Mouse (Mus musculus) stomach, embryonic 16.5 days (tissue): ENCODE measurements around the gene Hcrt. TPM values are rescaled to one million over a fixed set of nuclear protein-coding genes. Genes with fewer than 3 reads are reported as not detected.
A peak's percentile ranks its signal among the peaks of the same experiment; 100 is the strongest.

Experiments used
- ATAC-seq: fragments of 200-750 bp; cut with Nextera tagmentation; 2 replicates; pipeline ENCODE4 v1.8.0; 2017; ENCODE audit warnings: moderate number of reproducible peaks, moderate TSS enrichment; ENCODE audit not compliant: insufficient read depth, low FRiP score
- H3K27ac ChIP-seq: fragments of 300-500 bp; sonication (generic); 2 replicates; pipeline ENCODE4 v1.5.1; 2014; ENCODE audit warnings: low read length
- H3K27me3 ChIP-seq: fragments of 300-500 bp; sonication (generic); 2 replicates; pipeline ENCODE4 v1.6.1; 2014; ENCODE audit warnings: low read length, control low read depth, mixed read lengths; ENCODE audit not compliant: control insufficient read depth, insufficient read depth
- H3K36me3 ChIP-seq: fragments of 300-500 bp; sonication (generic); 2 replicates; pipeline ENCODE4 v1.6.1; 2014; ENCODE audit warnings: low read length; ENCODE audit not compliant: control insufficient read depth, insufficient read depth
- H3K4me1 ChIP-seq: fragments of 300-500 bp; sonication (generic); 2 replicates; pipeline ENCODE4 v1.6.1; 2014; ENCODE audit warnings: low read length, control low read depth, mixed read lengths; ENCODE audit not compliant: control insufficient read depth, insufficient read depth
- H3K4me2 ChIP-seq: fragments of 300-500 bp; sonication (generic); 2 replicates; pipeline ENCODE4 v1.6.1; 2014; ENCODE audit warnings: low read depth, low read length, mixed read lengths
- H3K4me3 ChIP-seq: fragments of 300-500 bp; sonication (generic); replicated peaks from 2 replicates; pipeline ENCODE4 v1.5.1; 2014; ENCODE audit warnings: mild to moderate bottlenecking, low read length
- H3K9ac ChIP-seq: fragments of 300-500 bp; sonication (generic); 2 replicates; pipeline ENCODE4 v1.6.1; 2014; ENCODE audit warnings: low read length
- H3K9me3 ChIP-seq: fragments of 300-500 bp; sonication (generic); replicated peaks from 2 replicates; pipeline ENCODE4 v1.6.1; 2016; ENCODE audit warnings: low read length, control low read depth; ENCODE audit not compliant: control insufficient read depth
- WGBS: fragments of 180-500 bp; shearing (Covaris S2); extraction: QIAGEN DNeasy Blood & Tissue Kit; methylation state at CpG from one replicate; pipeline ENCODE4 v1.1.7; 2014; 5-methylcytosine and 5-hydroxymethylcytosine counted together
- polyA plus RNA-seq: library from polyadenylated mRNA; unstranded; fragments of >200 nt; fragmentation: Nextera tagmentation; extraction: Ambion mirVana; gene quantifications from 2 replicates; pipeline ENCODE4 v1.2.1, GENCODE M21; 2015

Gene Hcrt
- polyA plus RNA-seq, 1 experiment from 2014 or later, result not detected

- Histone ChIP-seq H3K4me1 (peaks cover 30% of the 10 kb centered on the region), H3K36me3 (peaks cover 15% of the 10 kb centered on the region), H3K27me3 (no peaks in the 10 kb centered on the region), H3K4me3 (peak within 1 kb of the TSS; percentile 40), H3K27ac (peak within 1 kb of the TSS; percentile 75), H3K9ac (peak within 1 kb of the TSS; percentile 68), H3K4me2 (peak within 1 kb of the TSS; percentile 53), H3K9me3 (no peaks in the 10 kb centered on the region)
- WGBS, result 10% methylated on average over 38 of the region's 38 CpGs
- ATAC-seq, result no peak
These were observed 48.8 kb downstream of the Hcrt start, which contains the start of gene Hspb9 for GRCm38 (mm10) chr11:100713735-100714533. Gene Hspb9 (plus strand): TSS chr11:100713850.

GRCm38 (mm10) chr11:100713174-100713573, 49.6 kb downstream of the Hcrt start:
- ATAC-seq, result no peak
- peak overlapping the region; percentile 53 for H3K4me2 ChIP-seq
- H3K9ac ChIP-seq, result peak overlapping the region; percentile 68
- H3K4me3 ChIP-seq, result no peak overlapping the region; the same call in 1 of the 2 replicates
- no peaks in the 10 kb centered on the region for H3K9me3 ChIP-seq
- H3K36me3 ChIP-seq, result peaks cover 22% of the 10 kb centered on the region
- H3K27ac ChIP-seq, result peak overlapping the region; percentile 75; the same call in 1 of the 2 replicates
- H3K27me3 ChIP-seq, result no peaks in the 10 kb centered on the region
- peaks cover 30% of the 10 kb centered on the region for H3K4me1 ChIP-seq
- 66% methylated on average over 4 of the region's 4 CpGs for WGBS

GRCm38 (mm10) chr11:100711783-100712615, 50.7 kb downstream of the Hcrt start, which contains the start of gene Kat2a:
Gene Kat2a (minus strand): TSS chr11:100712465.
- Histone ChIP-seq H3K9me3 (no peaks in the 10 kb centered on the region), H3K27me3 (no peaks in the 10 kb centered on the region), H3K36me3 (peaks cover 22% of the 10 kb centered on the region), H3K4me2 (peak within 1 kb of the TSS; percentile 83), H3K27ac (peak within 1 kb of the TSS; percentile 75), H3K4me1 (peaks cover 30% of the 10 kb centered on the region), H3K9ac (peak within 1 kb of the TSS; percentile 99), H3K4me3 (peak within 1 kb of the TSS; percentile 100)
- ATAC-seq, result peak; percentile 84
- 2% methylated on average over 46 of the region's 48 CpGs for WGBS

Other genes with a start within 250 kb of the Hcrt start
- 178 and 192 TPM in 2 replicates for gene Acly, start 234.9 kb downstream of the Hcrt start, polyA plus RNA-seq
- gene Ttc25, start 217.3 kb downstream of the Hcrt start, polyA plus RNA-seq, result 0.40 and 0.60 TPM in 2 replicates
- 38.9 and 40.6 TPM in 2 replicates for gene Cnp, start 188.0 kb downstream of the Hcrt start, polyA plus RNA-seq
- gene Nkiras2, start 143.7 kb downstream of the Hcrt start, polyA plus RNA-seq, result 60.7 and 67.1 TPM in 2 replicates
- gene Dnajc7, start 142.8 kb downstream of the Hcrt start, polyA plus RNA-seq, result 209 and 214 TPM in 2 replicates
- gene Zfp385c, start 70.5 kb downstream of the Hcrt start, polyA plus RNA-seq, result 0.19 and 0.27 TPM in 2 replicates
- 2.8 and 3.6 TPM in 2 replicates for gene Dhx58, start 58.7 kb downstream of the Hcrt start, polyA plus RNA-seq
- gene Kat2a, start 50.5 kb downstream of the Hcrt start, polyA plus RNA-seq, result 40.6 and 41.5 TPM in 2 replicates
- 0.36 TPM in 1 of 2 replicates, not detected in the other for gene Hspb9, start 49.1 kb downstream of the Hcrt start, polyA plus RNA-seq
- gene Rab5c, start 24.7 kb downstream of the Hcrt start, polyA plus RNA-seq, result 33.2 and 33.9 TPM in 2 replicates
- 0.14 and 0.22 TPM in 2 replicates for gene Kcnh4, start 3.0 kb downstream of the Hcrt start, polyA plus RNA-seq
- 6.5 and 7.2 TPM in 2 replicates for gene Ghdc, start 8.0 kb upstream of the Hcrt start, polyA plus RNA-seq
- 26.2 and 27.4 TPM in 2 replicates for gene Stat5b, start 87.8 kb upstream of the Hcrt start, polyA plus RNA-seq
- 12.0 and 14.0 TPM in 2 replicates for gene Stat5a, start 96.4 kb upstream of the Hcrt start, polyA plus RNA-seq
- gene Stat3, start 176.6 kb upstream of the Hcrt start, polyA plus RNA-seq, result 47.2 and 56.1 TPM in 2 replicates
- gene Cavin1, start 208.0 kb upstream of the Hcrt start, polyA plus RNA-seq, result 381 and 403 TPM in 2 replicates
- gene Atp6v0a1, start 246.5 kb upstream of the Hcrt start, polyA plus RNA-seq, result 47.8 and 50.5 TPM in 2 replicates